Mouse (Mus musculus) MEL-GATA-1-ER (cell line): Measurements from ENCODE around the gene Brsk2.
"Not testable (repeated sequence)": the region's sequence is repeated elsewhere in the genome, so short reads cannot be mapped to it uniquely, and the experiment has no call there.

ENCODE experiments used
- DNase-seq: peaks from one replicate; pipeline ENCODE4 v3.0.0-alpha.2; 2012; ENCODE audit warnings: low read depth; ENCODE audit errors: extremely low read depth

Brsk2 gene

DNA sequence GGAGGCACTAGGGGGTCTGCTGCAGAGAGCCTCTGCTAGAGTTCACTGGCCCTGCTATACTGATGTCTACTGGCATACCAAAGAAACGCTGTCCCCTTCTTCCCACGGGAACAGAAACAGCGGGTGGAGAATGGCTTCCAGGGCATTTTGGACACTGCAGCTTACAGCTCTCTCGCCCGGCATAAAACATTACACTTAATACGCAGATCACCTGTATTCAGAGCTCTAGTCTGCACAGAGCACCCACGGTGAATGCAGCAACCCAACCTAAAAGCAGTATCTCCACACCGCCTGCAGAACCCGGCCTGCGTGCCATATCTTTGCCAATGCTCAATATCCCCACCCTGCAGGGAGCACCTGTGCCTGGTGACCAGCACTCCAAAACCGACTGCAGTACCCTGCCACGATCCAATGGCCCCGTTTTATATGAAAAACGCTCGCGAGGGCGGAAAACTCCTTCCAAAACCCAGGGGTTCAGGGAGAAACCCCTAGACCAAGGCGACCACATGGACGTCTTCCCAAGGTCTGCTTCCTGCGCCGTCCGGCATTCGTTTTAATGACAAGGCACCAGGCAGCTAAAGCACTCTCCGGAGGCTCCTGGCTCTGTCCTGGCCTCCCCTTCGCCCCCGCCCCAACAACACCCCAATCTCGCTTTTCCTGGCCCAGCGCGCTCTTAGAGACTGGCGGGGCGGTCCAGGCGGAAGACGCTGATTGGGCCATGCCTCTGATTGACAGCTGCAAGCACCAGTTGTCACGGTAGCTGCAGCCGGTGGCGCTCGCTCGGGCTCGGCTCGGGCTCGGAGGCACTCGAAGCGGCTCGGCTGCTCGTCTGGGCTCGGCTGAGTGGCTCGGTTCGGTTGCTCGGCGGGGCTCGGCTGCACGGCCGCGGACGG lies at the start of gene Brsk2:
Gene Brsk2, plus strand, starts transcription at position 846 of the 893 bp plus-strand sequence.
- DNase-seq = no peak

- no peak for DNase-seq
These were observed 47.7 kb upstream of the Brsk2 start for GRCm38 (mm10) chr7:141901825-141902224.

GRCm38 (mm10) chr7:141902269-141902729 lies 47.3 kb upstream of the Brsk2 start:
- peak; percentile 90 for DNase-seq

- no peak for DNase-seq
These were observed 46.8 kb upstream of the Brsk2 start for GRCm38 (mm10) chr7:141902791-141903190.

GRCm38 (mm10) chr7:141908591-141908990 lies 41.0 kb upstream of the Brsk2 start:
- no peak for DNase-seq

GRCm38 (mm10) chr7:141911305-141911704 lies 38.2 kb upstream of the Brsk2 start:
- no peak for DNase-seq

DNA sequence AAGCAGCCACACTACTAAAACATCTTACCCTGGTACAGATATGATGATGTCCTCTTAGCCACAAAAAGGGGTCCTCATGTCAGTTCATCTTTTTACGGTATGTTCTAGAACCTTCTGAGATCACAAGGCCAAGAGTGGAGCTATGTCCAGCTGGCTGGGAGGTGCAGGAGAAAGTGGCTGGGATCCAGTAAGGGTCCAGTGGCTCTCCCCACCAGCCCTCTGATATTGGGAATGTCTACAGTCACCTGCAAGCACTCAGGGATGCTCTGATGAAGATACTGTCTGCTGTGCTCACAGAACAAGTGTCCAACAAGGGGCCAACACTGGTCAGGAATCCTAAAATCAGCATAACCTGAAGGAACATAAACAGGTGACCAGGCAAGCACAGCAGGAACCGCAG lies 31.1 kb upstream of the Brsk2 start, which contains the start of gene Tollip:
Gene Tollip, minus strand, starts transcription at position 101 of the 400 bp plus-strand sequence.
- DNase-seq = no peak

- DNase-seq = not testable (repeated sequence)
These were observed 25.4 kb upstream of the Brsk2 start for GRCm38 (mm10) chr7:141924121-141924520.

GRCm38 (mm10) chr7:141924917-141925316 lies 24.6 kb upstream of the Brsk2 start:
- DNase-seq = peak; percentile 6

- no peak for DNase-seq
These were observed 20.9 kb upstream of the Brsk2 start for GRCm38 (mm10) chr7:141928642-141929041.

GRCm38 (mm10) chr7:141934128-141934898 lies 15.2 kb upstream of the Brsk2 start:
- no peak for DNase-seq

DNA sequence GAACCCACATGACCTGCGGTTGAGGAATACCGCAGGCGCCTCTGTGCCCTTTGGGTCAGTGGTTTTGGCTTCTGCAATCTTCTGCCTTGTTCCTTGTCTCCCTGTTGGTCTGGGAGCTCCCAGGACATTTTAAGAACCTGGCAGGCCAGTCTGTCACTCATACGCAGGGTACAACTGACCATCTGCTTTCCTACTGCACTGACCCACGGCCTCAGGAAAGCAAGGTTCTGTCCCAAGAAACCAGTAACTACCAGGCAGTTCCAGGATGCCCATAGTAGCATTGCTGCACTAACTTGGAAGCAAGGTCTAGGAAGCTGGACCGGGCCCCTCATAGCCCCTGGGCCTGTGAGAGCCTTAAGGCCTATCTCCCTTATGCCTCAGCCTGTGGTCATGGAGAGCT lies 14.6 kb upstream of the Brsk2 start:
- DNase-seq = no peak

DNA sequence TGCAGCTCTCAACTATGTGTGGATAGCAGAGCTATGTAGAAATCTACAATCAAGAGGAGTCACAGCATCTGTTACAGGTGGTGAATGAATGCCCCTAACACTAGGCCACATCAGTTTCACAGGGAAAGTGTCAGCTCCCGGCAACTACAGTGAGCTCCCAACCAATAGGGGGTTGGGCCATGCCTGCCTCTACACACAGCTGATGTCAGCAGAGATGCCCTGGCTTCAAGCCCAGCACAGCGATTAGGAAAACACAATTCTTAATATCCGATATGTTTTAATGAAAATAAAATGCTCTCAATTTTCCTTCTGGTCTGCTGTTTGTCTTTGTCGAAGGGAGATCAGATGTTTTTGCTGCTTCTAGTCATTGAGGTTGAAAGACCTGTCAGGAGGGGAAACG lies 6.1 kb upstream of the Brsk2 start:
- DNase-seq = no peak

DNA sequence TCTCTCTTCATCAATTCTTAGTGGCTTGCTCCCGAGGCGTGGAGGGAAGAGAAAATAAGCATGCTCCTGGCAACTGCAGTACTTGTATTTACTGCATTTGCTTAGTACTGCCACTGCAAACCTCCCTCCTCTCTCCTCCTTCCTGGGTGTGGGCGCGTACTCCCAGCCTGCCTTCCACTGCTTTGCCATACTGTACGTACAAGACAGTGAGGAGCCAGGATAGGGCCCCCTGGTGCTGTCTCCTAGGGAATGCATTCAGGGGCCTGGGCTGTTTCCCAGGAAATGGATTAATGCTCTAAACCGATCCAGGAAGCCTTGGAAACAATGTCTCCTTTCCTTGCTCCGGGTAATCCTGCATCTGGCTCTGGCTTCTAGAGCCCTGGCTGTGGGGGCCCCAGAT lies 3.6 kb upstream of the Brsk2 start:
- DNase-seq = no peak

GRCm38 (mm10) chr7:141947512-141947911 lies 2.0 kb upstream of the Brsk2 start:
- no peak for DNase-seq

DNA sequence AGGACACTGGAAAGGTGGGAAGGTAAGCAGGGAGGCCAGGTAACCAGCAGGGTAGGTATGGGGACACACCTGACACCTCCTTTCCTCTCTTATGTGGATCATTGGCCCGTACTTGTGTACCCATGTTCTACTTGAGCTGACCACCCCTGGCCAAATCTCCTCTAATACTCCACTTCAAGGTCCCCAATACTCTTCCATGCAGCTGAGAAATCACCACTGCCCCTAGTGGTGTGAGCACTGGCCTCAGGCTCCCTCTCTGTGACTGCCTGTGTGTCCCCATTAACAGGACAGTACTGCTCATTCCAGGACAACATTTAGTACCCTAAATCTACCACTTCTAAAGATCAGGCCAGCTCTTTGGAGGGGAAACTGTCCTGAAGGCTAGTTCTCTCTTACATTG lies 1.5 kb upstream of the Brsk2 start:
- DNase-seq = no peak

- DNase-seq = no peak
These were observed 200 bp downstream of the Brsk2 start for GRCm38 (mm10) chr7:141949799-141950103.

- no peak for DNase-seq
These were observed 808 bp downstream of the Brsk2 start for GRCm38 (mm10) chr7:141950104-141951013.

DNA sequence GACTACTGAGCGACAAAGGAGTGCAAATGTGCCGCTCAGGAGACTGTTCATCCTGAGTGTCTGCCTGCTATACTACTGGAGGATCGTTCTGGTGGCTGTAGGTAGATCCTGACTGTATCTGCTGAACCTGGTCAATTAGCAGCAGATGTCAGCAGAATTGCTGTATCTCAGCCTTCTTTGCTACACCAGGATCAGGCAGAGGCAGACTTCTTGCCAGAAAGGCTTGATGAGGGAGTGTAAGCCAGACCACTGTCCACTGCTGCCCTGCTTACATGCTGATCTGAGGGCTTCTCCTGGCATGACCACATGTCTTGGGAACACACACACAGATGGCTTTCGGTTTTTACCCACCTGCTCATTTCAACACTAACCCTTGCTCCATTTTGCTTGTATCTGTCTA lies 2.3 kb downstream of the Brsk2 start:
- no peak for DNase-seq

DNA sequence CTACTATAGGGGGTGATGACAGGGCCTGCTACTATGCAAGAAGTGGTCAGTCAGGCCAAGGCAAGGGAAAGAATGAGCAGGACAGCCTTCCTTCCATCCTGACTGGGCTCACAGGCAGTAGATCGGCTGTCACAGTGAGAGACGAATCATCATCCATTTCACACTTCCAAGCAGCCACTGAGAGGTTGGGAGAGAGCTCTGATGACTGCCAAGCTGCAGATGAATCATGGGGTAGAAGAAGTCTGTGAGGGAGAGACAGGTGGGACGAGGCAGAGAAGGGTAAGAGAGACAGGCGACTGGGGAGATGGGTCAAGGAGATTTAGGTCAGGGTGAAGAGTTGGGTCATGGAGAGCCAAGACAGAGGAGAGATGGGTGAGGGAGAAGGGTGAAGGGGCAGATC lies 3.4 kb downstream of the Brsk2 start:
- no peak for DNase-seq

GRCm38 (mm10) chr7:141953616-141954015 lies 4.1 kb downstream of the Brsk2 start:
- no peak for DNase-seq
